Mouse (Mus musculus) spleen, adult 18-20 months (tissue): ENCODE data around the gene Serpine2.
A peak's percentile ranks its signal among the peaks of the same experiment; 100 is the strongest.

Source experiments
- DNase-seq, 2 experiments: peaks; one replicate each; pipeline ENCODE4 v3.0.0; 2022; ENCODE audit warnings: mixed read lengths in 2 of 2

Gene Serpine2

DNA sequence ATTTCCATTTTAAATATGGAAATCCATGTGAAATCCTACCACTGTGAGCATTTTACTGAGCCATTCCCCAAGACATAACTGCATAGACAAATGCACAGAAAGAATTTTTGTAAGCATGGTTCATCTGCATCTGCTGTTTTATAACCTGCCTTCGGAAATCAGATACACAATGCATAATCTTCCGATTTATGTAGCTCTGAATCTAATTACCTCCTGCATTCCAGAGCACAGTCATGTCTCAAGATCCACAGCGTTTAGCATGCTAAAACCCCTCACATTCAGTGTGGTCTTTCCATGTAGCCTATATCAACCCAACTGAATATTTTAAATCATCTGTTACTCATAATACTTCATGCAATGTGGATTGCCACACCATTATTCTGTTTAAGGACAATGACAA is 51.5 kb downstream of the Serpine2 start:
- DNase-seq: no peak

GRCm38 (mm10) chr1:79806865-79807264 is 54.1 kb downstream of the Serpine2 start:
- DNase-seq: no peak

DNA sequence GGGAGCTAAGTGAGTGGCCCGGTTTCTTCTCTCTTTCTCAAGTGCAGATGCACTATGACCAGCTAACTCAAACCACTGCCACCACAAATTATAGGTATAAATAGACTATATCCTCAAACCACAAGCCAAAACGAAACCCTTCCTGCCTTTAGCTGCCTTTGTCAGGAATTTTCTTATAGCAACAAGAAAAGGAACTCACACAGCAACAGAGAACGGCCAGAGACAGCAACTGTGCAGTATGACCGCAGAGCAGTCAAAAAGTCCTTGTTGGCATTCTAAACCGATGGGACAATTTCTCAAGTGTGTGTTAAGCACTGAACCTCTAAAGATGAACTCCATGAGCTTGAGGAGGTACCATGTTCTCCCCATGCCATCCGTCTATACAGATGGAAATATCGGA is 57.4 kb downstream of the Serpine2 start:
- no peak for DNase-seq

GRCm38 (mm10) chr1:79802858-79803427 is 58.0 kb downstream of the Serpine2 start:
- DNase-seq: no peak

- DNase-seq: no peak
Observed at GRCm38 (mm10) chr1:79797084-79797483, 63.9 kb downstream of the Serpine2 start.

DNA sequence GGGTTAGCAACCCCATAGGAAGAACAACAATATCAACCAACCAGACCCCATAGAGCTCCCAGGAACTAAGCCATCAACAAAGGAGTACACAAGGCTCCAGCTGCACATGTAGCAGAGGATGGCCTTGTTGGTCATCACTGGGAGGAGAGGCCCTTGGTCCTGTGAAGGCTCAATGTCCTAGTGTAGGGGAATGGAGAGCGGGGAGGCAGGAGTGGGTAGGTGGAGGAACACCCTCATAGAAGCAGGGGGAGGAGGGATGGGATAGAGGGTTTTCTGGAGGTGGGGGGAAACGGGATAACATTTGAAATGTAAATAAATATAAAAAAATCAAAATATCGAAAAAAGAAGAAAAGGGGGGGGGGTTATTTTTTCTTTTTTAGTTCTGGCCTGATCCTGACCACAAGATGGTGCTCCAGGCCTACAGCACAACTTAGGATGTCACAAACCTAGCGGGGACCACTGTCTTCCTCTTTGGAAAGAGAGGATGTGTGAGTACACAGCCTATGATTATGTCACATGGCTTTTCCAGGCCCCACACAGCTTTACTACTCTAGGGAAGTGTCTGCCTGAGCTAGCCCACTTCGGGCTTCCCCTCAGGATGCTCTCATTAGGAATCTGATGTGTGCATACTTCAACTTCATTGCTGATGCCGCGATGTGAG is 74.6 kb downstream of the Serpine2 start:
- no peak for DNase-seq

DNA sequence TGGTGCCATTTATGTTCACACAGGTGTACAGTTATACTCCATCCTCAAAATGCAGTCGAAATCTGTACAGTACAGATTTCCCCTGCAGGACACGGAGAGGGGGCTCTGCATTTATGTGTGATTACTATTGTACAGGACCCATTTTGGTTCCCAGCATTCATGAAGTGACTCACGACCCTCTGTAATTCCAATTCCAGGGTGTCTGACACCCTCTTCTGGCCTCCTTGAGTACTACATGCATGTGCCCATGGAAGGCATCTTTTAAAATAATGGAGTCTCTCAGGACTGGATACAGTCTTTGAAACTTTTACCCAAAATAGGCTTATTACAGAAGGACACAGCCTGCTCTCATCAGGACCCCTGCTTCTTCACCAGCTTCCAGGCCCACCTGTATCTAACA is 78.5 kb downstream of the Serpine2 start:
- no peak for DNase-seq

DNA sequence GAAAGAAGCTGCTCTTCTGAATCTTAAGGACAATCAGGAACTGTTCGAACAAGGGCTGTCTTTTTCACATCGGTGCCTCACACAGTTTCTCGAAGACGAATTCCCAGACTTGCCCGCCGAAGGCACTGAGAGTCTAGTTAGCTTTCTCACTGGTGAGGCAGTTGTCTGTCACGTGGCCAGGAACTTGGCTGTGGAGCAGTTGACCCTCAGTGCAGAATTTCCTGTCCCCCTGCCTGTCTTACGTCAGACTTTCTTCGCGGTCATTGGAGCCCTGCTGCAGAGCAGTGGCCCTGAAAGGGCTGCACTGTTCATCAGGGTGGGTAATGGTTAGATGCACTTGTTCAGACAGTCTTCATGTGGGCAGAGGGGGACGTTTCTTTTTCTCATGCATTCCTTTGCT is 83.0 kb downstream of the Serpine2 start:
- DNase-seq: no peak

DNA sequence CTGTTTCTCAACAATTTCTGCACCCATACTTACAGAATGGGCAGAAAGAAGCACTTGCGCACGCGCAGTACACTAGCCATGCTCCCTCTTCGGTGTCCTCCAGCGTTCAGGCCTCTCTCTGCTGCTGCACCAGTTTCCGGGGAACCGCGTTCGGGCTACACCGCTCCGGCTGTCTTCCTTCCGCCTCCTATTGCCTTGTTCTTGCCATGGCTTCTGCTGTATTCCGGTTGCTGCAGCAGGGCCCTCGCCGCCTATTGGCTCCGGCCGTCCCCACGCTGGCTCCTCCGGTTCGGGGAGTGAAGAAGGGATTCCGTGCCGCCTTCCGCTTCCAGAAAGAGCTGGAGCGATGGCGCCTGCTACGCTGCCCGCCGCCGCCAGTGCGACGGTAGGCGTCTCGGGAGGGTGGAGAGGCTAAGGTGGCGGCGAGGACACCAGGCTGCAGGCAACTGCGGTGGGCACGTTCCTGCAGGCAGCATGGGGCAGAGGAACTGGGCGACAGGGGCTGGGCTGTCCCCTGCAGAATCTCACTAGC is 85.0 kb downstream of the Serpine2 start, which contains the start of the genes Mrpl44 and Wdfy1:
Gene Mrpl44, plus strand, starts transcription at position 92 of the 532 bp plus-strand sequence.
Gene Wdfy1, minus strand, starts transcription at position 217 of the 532 bp plus-strand sequence.
- DNase-seq: peak; percentile 92 to 97

- no peak for DNase-seq
Observed at GRCm38 (mm10) chr1:79774164-79774780, 86.7 kb downstream of the Serpine2 start.

- DNase-seq: no peak
Observed at GRCm38 (mm10) chr1:79768231-79768630, 92.7 kb downstream of the Serpine2 start.

DNA sequence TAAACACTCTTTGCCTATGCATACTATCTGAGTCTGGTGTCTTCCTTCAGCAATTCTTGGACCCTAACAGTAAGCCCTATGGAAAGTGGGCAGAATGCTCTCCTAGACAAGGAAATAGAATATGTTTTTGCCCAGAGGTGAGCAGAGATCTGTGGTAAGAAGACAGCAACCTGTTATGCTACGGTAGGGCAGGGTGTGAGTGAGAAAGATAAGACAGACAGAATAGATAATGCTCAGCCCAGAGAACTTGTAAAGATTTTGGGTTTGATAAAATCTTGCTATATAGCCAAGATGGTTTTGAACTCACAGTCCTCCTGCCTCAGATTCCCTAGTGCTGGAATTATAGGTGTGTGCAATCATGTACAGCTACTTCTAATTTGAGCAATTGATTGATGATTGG is 96.5 kb downstream of the Serpine2 start:
- DNase-seq: no peak

DNA sequence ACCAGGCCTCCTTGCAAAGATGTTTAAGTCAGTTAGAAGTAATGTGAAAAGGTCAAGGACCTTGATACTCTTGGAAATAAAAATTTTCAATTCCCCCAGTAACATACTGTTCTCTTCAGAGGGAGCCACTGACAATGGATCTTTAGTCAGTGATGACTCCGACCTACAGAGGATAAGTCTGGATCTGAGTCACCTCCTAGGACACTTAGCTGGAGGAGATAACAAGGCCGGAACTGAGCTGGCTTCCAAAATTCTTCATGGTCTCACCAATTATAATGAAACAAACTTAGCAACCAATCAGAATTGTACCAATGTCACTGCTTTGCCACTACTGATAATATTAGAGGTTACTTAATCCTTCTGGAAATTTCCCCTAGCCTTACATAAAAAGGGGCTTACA is 96.9 kb downstream of the Serpine2 start:
- DNase-seq: no peak

- no peak for DNase-seq
Observed at GRCm38 (mm10) chr1:79762282-79763250, 98.4 kb downstream of the Serpine2 start.

- DNase-seq: no peak
Observed at GRCm38 (mm10) chr1:79761917-79762271, 99.1 kb downstream of the Serpine2 start.

DNA sequence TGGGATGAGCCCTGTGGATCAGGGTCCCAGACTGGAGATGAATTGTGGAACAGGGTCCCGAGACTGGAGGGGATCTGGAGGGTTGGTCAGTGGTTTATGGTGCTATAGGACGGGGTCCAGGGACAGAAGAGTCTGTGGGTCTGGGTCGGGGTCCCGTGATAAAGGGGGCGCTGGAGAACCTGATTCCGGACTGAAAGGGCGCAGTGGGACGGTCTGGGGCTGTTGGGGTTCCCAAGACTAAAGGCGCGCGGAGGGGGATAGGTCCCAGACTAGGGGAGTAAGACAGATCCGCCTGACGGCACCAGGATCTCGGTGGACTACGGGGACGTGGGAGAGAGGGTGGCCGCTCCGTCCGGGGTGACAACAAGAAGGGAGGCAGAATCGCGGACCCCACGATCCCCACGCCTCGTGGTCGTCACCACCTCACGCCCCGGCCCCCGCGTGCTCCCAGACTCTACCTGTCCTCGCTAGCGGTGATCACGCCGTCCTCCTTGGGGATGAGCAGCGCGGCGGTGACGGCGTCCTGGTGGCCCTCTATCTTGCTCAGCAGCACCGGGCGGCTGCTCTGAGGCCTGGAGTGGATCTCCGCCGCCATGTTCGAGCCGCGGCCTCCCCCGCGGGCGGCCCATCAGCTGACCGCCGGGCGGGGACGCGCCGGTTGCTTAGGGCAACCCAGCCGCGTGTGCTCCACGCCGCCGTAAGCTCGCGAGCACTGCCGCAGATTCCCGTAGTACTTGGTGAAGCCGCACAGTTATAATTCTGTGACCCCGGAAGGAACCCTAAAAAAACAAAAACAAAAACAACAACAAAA is 99.7 kb downstream of the Serpine2 start:
- peak; percentile 70 to 77 for DNase-seq

- no peak for DNase-seq
Observed at GRCm38 (mm10) chr1:79760656-79761055, 100.3 kb downstream of the Serpine2 start.

DNA sequence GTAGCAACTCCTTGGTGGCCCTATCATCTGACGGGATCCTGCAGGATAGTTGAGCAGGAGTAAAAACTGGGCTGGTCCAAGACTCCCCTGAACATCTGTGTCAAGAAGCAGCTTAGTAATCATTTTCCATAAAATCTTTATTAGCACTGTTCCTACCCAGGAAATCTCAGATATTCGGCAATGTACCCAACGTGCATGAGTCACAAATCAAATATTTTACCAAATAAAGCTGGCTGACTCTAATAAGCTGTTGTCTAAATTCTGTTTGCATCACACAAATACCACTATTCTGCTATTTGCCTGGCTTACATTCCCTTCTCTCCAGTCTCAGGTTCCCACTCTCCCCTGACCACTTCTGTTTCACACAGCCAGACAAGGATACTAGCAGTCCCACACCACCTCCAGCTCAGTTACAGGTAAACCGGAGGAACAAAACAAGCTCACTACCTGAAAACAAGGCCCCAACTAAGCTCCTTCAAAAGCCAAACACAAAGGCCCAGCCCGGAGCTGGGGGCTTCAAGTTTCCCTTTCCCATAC is 101.5 kb downstream of the Serpine2 start:
- no peak for DNase-seq

DNA sequence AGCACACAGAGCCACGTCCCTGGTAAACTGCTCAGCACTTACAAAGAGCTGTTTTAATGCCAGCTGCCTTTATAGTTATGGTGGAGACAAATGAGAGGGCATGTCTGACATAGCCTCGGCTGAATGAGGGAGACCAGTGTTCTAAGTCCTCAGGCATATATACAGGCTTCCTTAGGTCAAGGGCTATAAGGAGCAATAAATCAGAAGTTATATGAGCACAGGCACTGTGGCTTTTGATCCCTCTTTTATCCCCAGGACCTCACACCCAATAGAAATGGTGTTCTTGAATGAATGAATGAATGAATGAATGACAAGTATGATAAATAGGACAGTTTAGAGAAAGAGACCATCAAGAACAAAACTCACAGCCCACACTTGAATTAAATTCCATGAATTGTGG is 102.0 kb downstream of the Serpine2 start:
- DNase-seq: no peak

DNA sequence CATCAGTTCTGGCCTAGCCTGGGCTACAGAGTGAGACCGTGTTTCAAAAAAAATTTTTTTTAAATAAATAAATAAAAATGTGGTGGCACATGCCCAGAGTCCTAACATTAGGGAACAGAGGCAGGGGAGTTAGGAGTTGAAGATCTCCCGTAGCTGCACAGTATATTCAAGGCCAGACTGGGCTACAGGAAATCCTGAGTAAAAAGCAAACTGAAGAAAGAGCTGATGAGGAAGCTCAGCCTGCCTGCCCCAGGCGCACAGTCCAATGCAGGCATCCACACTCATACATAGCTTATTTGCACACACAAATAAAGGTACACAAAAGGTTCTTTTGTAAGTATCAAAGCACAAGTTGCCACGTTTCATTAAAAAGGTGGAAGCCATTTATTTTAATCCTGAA is 103.4 kb downstream of the Serpine2 start:
- DNase-seq: no peak

DNA sequence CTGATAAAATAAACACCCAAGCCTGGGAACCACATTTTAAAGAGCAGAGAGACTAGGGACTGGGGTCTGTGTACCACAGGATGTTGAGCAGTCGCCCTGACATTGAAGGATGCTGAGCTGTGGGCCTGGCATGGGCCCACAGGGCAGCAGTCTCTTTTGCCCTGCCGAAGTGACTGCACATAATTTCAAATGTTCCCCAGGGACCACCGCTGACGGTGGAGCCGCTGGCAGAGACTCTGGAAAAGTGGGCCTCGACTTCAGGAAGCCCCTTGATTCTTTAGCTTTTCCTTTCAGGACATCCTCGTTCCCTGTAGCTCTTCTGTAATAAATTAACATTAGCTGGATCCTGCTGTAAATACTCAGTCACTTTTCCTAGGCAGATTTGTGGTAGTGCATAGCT is 103.8 kb downstream of the Serpine2 start:
- no peak for DNase-seq

GRCm38 (mm10) chr1:79756417-79756816 is 104.6 kb downstream of the Serpine2 start:
- DNase-seq: no peak
